Mouse (Mus musculus) embryonic fibroblast, embryonic 13.5 days (primary cell): ENCODE measurements around the gene Npw. TPM values are rescaled to one million over a fixed set of nuclear protein-coding genes. Genes with fewer than 3 reads are reported as not detected.
A peak's percentile ranks its signal among the peaks of the same experiment; 100 is the strongest.

Source experiments
- H3K27ac ChIP-seq: 2 replicates; pipeline ENCODE4 v1.5.1; 2012; ENCODE audit warnings: low read length, control low read depth, inconsistent platforms; ENCODE audit not compliant: insufficient read depth
- H3K4me1 ChIP-seq: 2 replicates; pipeline ENCODE4 v1.6.1; 2011; ENCODE audit warnings: low read length; ENCODE audit not compliant: control insufficient read depth, insufficient read depth
- H3K4me3 ChIP-seq: 2 replicates; pipeline ENCODE4 v1.5.1; 2011; ENCODE audit warnings: mild to moderate bottlenecking, control low read depth, low read length; ENCODE audit not compliant: insufficient read depth
- CTCF ChIP-seq: IDR thresholded peaks from 2 replicates; pipeline ENCODE4 v1.5.1; 2011; ENCODE audit warnings: mild to moderate bottlenecking, control low read depth, low read length, moderate library complexity, borderline replicate concordance; ENCODE audit not compliant: insufficient read depth
- POLR2A ChIP-seq: IDR thresholded peaks from 2 replicates; pipeline ENCODE4 v1.6.1; 2011; ENCODE audit warnings: low read depth, mild to moderate bottlenecking, control low read depth, low read length, moderate library complexity
- polyA plus RNA-seq: library from polyadenylated mRNA; stranded (reverse); fragments of >200 nt; gene quantifications from 2 replicates; pipeline ENCODE4 v1.2.4, GENCODE M21; 2011; ENCODE audit warnings: low read depth; ENCODE audit not compliant: missing spikeins, insufficient read length

Npw gene
- polyA plus RNA-seq, 1 experiment = not detected

- TF ChIP-seq CTCF (no peak), POLR2A (no peak)
- no peaks in the 10 kb centered on the region for H3K4me1 ChIP-seq
- H3K4me3 ChIP-seq = peak overlapping the region; percentile 87
- peak overlapping the region; percentile 70 for H3K27ac ChIP-seq
Measured at GRCm38 (mm10) chr17:24695326-24696010, 37.2 kb upstream of the Npw start.

DNA sequence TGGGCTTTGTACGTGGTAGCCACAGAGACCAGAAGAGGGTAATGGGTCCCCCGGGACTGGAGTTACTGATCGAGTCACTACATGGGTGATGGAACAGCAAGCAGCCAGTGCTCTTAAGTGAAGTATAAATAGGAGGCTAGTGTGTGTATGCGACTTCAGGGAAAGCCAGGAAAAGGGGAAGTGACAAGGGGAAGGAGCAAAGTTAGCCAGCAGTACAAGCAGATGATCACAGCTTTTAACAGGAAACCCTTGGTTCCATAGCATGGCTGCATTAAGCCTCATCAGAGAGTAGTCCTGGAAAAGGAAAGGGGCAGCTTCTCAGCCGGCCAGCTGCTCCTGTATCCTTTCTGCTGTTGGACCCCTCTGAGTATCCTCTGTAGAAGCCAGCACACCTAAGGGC is 34.1 kb upstream of the Npw start:
- H3K27ac ChIP-seq = no peak overlapping the region

DNA sequence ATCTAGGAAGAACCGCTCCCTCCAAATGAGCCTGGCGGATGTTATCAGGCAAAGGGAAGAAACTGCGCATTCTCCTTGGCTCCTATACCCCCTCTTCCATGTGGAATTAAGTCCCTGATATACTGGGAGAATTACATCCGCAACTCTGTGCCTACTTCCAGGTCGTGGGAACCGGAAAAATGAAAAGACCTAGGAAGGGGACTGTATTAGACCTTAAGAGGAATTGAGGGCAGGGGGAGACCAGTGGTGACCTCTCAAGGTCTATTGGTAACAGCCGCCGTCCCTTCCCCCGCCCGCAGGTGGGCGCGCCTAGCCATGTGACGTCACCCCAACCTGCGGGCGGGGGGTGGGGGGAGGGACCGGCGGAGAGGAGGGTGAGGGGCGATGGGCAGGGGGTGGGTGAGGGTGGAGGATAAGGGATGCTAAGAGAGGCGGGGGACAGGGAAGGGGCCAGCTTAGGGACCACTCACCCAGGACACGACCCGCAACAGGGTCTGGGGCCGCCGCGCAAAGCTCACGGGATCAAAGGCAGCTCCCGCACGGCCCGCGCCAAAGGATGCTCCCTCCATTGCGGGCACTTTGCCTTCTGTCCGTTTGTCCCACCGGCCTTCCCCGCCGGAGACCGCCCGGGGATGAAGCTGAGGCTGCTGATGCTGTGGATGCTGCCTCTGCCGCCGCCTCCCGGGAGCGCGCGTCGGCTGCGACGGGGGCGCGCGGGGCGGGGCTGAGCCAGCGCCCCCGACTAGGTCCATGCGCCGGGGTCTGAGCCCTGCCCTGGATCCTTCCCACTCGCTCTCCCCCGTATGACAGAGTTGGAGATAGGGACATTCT is 31.2 kb upstream of the Npw start, which contains the start of gene Syngr3:
Gene Syngr3, minus strand, starts transcription at position 705 of the 831 bp plus-strand sequence.
- Histone ChIP-seq H3K4me1 (no peaks in the 10 kb centered on the region), H3K4me3 (peak within 1 kb of the TSS; percentile 46), H3K27ac (no peak within 1 kb of the TSS)
- TF ChIP-seq CTCF (no peak), POLR2A (no peak)

More for the DNA sequence above, 34.1 kb upstream of the Npw start:
- Histone ChIP-seq H3K4me3 (no peak overlapping the region), H3K4me1 (no peaks in the 10 kb centered on the region)
- TF ChIP-seq CTCF (no peak), POLR2A (0 out of 2 replicates have a peak, but pooled peaks have one; percentile 11)

- Histone ChIP-seq H3K4me1 (no peaks in the 10 kb centered on the region), H3K27ac (no peak overlapping the region), H3K4me3 (peak overlapping the region; percentile 18; the same call in 1 of the 2 replicates)
- TF ChIP-seq CTCF (no peak), POLR2A (no peak)
Measured at GRCm38 (mm10) chr17:24687599-24687998, 29.3 kb upstream of the Npw start.

DNA sequence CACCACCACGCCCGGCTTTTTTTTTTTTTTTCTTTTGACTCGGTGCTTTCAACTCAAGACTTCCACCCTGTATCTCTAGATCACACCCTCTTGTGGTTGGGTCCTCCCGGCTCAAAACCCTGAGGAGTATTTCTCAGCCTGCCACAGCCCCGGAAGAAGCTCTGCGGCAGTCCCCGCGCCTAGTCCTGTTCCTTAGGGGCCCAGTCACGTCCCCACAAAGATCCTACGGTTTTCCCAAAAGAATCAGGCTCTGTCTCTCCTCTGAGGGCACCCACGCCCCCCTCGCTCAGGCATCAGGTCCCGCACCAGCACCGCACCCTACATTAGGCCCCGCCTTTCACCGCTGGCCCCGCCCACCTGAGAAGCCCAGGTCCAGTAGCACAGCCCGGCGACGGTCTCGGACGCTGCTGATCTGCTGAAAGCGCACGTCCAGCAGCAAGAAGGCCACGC is 28.9 kb upstream of the Npw start:
- TF ChIP-seq CTCF (no peak), POLR2A (no peak)
- Histone ChIP-seq H3K4me1 (no peaks in the 10 kb centered on the region), H3K4me3 (peak overlapping the region; percentile 18), H3K27ac (no peak overlapping the region)

DNA sequence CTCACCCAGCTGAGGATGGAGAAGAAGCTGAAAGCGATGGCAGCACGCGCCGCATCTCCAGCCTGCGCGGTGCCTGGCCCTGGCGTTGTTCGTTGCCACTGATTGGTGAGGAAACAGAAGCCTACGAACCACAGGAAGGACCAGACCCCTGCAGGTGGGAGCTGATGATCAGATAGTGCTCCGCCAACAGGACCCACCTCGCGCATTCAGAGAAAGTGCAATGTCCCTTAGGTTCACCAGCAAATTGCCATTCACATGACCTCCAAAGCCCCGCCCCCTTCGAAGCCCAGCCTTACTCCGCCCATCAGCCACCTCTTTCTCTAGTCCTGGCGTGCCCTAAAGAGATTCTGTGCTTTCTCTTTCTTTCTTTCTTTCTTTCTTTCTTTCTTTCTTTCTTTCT is 28.3 kb upstream of the Npw start:
- H3K4me1 ChIP-seq = no peaks in the 10 kb centered on the region
- H3K4me3 ChIP-seq = no peak overlapping the region
- TF ChIP-seq CTCF = no peak
- no peak for TF ChIP-seq POLR2A
- H3K27ac ChIP-seq = no peak overlapping the region

DNA sequence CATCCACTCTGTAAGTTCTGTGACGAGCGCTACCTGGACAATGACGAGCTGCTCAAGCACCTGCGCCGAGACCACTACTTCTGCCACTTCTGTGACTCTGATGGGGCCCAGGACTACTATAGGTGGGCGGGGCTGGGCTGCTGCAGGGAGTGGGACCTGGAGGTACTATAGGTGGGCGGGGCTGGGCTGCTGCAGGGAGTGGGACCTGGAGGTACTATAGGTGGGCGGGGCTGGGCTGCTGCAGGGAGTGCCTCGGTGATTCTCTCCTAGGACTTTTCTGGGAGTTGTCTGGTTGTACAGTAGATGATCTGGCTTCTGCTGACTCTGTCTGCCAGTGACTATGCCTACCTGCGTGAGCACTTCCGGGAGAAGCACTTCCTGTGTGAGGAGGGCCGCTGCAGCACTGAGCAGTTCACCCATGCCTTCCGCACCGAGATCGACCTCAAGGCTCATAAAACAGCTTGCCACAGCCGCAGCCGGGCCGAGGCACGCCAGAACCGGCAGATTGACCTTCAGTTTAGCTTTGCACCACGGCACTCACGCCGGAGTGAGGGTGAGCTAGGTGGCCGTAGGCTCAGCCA is 19.3 kb upstream of the Npw start:
- H3K27ac ChIP-seq = no peak overlapping the region
- H3K4me3 ChIP-seq = no peak overlapping the region
- no peaks in the 10 kb centered on the region for H3K4me1 ChIP-seq
- no peak for TF ChIP-seq CTCF
- TF ChIP-seq POLR2A = no peak

DNA sequence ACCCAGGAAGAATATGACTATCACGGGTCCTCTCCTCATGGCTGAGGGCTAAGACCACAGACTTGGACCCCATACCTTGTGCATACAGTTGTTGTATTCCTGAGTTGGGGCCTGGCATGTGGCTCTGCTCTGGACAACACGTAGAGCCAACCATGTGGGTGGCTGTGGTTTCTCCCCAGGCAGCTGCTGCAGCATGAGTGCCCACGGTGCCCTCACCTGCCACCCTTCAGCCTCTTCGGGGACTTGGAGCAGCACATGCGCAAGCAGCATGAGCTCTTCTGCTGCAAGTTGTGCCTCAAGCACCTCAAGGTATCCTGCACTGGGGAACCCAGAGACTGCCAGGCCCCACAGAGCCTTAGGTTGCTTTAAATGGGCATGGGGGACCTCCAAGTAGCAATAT is 18.6 kb upstream of the Npw start:
- peaks cover 4% of the 10 kb centered on the region; the same call in 1 of the 2 replicates for H3K4me1 ChIP-seq
- no peak overlapping the region for H3K4me3 ChIP-seq
- no peak for TF ChIP-seq CTCF
- TF ChIP-seq POLR2A = no peak
- H3K27ac ChIP-seq = no peak overlapping the region

DNA sequence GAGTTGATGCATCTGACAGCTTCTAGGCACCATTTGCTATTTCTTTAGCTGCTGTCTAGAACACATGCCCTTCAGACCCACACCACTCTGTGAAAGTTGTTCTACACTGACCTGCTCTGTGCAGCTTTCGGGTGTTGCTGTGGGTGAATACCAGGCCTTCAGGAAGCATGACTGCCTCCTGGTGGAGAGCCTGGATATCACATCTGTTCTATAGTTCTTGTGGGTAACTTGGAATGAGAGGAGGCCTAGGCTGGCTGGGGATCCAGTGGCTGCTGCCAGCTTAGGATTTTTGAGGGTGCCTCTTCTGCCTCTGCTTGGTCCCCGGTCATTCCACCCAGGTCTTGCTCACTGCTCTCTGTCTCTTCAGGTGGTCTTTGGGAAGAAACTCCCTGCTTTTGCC is 17.9 kb upstream of the Npw start:
- Histone ChIP-seq H3K4me3 (no peak overlapping the region), H3K4me1 (peaks cover 10% of the 10 kb centered on the region; the same call in 1 of the 2 replicates), H3K27ac (no peak overlapping the region)
- peak; percentile 44; the same call in 1 of the 2 replicates for TF ChIP-seq CTCF
- TF ChIP-seq POLR2A = no peak

DNA sequence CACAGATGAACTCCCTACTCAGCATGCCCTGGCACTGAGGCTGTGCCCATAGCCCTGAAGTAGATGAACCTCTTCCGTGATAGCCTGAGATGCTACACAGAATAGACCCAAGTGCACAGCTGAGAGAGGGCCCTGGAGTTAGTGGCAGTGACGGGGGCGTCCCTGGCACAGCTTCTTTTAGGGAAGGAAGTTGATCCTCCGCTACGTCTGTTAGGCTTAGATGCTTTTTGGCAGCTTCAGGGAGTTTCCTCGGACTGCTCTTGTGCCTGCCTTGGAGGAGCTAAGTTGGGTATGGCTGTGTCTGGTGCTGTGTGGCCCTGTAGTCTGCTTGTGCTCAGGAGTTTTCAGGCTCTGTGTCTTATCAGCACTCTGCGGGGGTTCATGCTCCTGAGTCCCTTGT is 16.0 kb upstream of the Npw start:
- H3K4me1 ChIP-seq = peaks cover 12% of the 10 kb centered on the region; the same call in 1 of the 2 replicates
- no peak overlapping the region for H3K4me3 ChIP-seq
- no peak overlapping the region for H3K27ac ChIP-seq
- TF ChIP-seq CTCF = no peak
- TF ChIP-seq POLR2A = no peak
